Mouse (Mus musculus) intestine, embryonic 16.5 days (tissue): ENCODE measurements around the gene Nhs. TPM values are rescaled to one million over a fixed set of nuclear protein-coding genes. Genes with fewer than 3 reads are reported as not detected.
A peak's percentile ranks its signal among the peaks of the same experiment; 100 is the strongest.

Experiments
- ATAC-seq: fragments of 200-750 bp; cut with Nextera tagmentation; 2 replicates; pipeline ENCODE4 v1.8.0; 2017; ENCODE audit warnings: moderate TSS enrichment, moderate library complexity
- H3K27ac ChIP-seq: fragments of 300-500 bp; sonication (generic); 2 replicates; pipeline ENCODE4 v1.5.1; 2014; ENCODE audit warnings: mild to moderate bottlenecking, low read length
- H3K27me3 ChIP-seq: fragments of 300-500 bp; sonication (generic); replicated peaks from 2 replicates; pipeline ENCODE4 v1.6.1; 2014; ENCODE audit warnings: low read length, control low read depth, mixed read lengths; ENCODE audit not compliant: control insufficient read depth, insufficient read depth
- H3K36me3 ChIP-seq: fragments of 300-500 bp; sonication (generic); 2 replicates; pipeline ENCODE4 v1.6.1; 2014; ENCODE audit warnings: low read length, control low read depth; ENCODE audit not compliant: control insufficient read depth, insufficient read depth
- H3K4me1 ChIP-seq: fragments of 300-500 bp; sonication (generic); 2 replicates; pipeline ENCODE4 v1.6.1; 2014; ENCODE audit warnings: low read length, control low read depth, mixed read lengths; ENCODE audit not compliant: control insufficient read depth, insufficient read depth
- H3K4me2 ChIP-seq: fragments of 300-500 bp; sonication (generic); 2 replicates; pipeline ENCODE4 v1.6.1; 2014; ENCODE audit warnings: low read depth, low read length, control low read depth
- H3K4me3 ChIP-seq: fragments of 300-500 bp; sonication (generic); 2 replicates; pipeline ENCODE4 v1.5.1; 2014; ENCODE audit warnings: mild to moderate bottlenecking, low read length
- H3K9ac ChIP-seq: fragments of 300-500 bp; sonication (generic); 2 replicates; pipeline ENCODE4 v1.6.1; 2014; ENCODE audit warnings: low read depth, low read length
- H3K9me3 ChIP-seq: fragments of 300-500 bp; sonication (generic); 2 replicates; pipeline ENCODE4 v1.6.1; 2016; ENCODE audit warnings: low read length, control low read depth; ENCODE audit not compliant: control insufficient read depth
- whole genome bisulfite sequencing: fragments of 180-500 bp; shearing (Covaris S2); extraction: QIAGEN DNeasy Blood & Tissue Kit; methylation state at CpG from one replicate; pipeline ENCODE4 v1.1.7; 2014; 5-methylcytosine and 5-hydroxymethylcytosine counted together
- polyA plus RNA-seq: library from polyadenylated mRNA; unstranded; fragments of >200 nt; fragmentation: Nextera tagmentation; extraction: Ambion mirVana; gene quantifications from 2 replicates; pipeline ENCODE4 v1.2.1, GENCODE M21; 2015

The Nhs gene
- polyA plus RNA-seq, 1 experiment from 2014 or later: 0.89 TPM

DNA sequence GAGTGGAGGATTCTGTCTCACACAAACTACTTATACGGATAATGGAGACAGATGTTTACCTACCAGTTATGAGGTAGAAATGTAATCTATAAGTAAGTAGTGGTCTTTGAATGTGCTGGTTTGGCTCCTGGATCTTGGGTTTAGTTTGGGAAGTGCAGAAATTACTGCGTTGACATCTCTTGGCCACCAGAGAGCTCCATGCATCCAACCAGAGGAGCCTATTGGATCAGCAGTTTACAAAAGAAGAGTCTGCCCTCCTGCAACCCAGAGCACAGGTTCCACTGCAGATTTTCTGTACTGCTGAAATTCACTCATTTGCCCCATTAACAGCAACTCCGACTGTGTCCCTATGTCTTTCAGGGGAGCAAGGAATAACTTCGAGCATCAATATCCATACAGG is 191.8 kb downstream of the Nhs start:
- Histone ChIP-seq H3K4me2 (no peak overlapping the region), H3K4me1 (no peaks in the 10 kb centered on the region), H3K9me3 (no peaks in the 10 kb centered on the region), H3K9ac (no peak overlapping the region), H3K36me3 (no peaks in the 10 kb centered on the region), H3K27me3 (no peaks in the 10 kb centered on the region), H3K27ac (no peak overlapping the region), H3K4me3 (no peak overlapping the region)
- no peak for ATAC-seq
- 39% methylated on average over 4 of the region's 4 CpGs for WGBS

DNA sequence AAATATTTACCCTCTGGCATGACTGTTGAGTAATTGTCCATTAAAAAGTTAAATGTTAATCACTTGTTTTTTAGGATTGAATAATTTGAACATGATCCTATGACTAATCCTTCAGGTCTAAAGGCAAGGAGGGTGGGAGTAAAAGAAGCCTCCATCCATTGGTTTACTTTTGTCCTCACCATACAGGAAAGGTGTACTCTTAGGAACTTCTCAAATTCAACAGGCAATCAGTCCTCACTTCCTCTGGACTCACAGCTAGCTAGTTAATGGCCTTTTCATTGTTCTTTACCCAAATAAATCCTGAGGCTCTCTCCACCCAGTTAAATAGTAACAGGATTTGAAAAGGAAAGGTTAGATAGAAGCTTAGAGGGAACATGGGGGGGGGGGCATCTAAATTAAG is 196.2 kb downstream of the Nhs start:
- Histone ChIP-seq H3K36me3 (no peaks in the 10 kb centered on the region), H3K4me2 (no peak overlapping the region), H3K27ac (no peak overlapping the region), H3K9ac (no peak overlapping the region), H3K27me3 (no peaks in the 10 kb centered on the region), H3K4me1 (no peaks in the 10 kb centered on the region), H3K9me3 (no peaks in the 10 kb centered on the region), H3K4me3 (no peak overlapping the region)
- ATAC-seq: no peak

DNA sequence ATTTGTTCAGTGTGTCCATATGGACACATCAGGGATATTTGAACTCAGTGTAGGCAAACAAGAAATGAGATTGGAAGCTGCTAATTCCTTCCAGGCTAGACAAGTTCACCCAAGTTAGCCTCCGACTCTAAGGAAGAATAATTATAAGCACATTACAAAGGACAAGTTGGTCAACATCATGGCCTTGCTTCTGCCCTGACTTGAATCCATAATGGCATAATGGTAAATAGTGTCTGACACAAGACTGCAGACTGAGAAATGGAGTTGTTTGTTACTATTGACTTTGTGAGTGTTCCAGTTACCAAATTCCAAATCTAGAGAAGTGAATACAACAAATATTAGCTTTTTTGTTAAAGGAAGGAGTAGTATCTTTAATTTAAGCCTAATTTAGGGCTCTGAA is 196.7 kb downstream of the Nhs start:
- no peaks in the 10 kb centered on the region for H3K4me1 ChIP-seq
- H3K4me3 ChIP-seq: no peak overlapping the region
- H3K36me3 ChIP-seq: no peaks in the 10 kb centered on the region
- H3K4me2 ChIP-seq: no peak overlapping the region
- no peak overlapping the region for H3K27ac ChIP-seq
- H3K9me3 ChIP-seq: no peaks in the 10 kb centered on the region
- H3K9ac ChIP-seq: no peak overlapping the region
- ATAC-seq: no peak
- H3K27me3 ChIP-seq: no peaks in the 10 kb centered on the region
- 82% methylated on average over 1 of the region's 1 CpGs for WGBS

DNA sequence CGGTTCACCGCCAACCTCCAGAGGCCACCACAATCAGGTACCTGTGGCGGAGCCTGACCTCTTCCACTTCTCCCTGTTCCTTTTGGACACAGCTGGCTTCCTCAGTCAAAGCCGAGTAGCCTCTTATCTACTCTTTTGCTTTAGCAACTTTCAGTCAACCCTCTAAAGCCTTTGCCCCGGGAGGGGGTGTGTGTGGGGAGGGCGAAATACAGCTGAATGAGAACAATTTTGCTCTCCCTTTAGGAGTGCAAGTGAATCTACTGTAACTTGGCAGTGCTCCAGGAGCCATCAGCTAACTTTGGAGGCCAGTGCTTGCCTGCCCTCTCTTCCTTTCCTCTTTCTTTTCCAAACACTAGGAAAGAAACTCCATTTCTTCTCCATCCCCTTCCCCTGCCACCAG is 197.8 kb downstream of the Nhs start:
- Histone ChIP-seq H3K27ac (peak overlapping the region; percentile 37; the same call in 1 of the 2 replicates), H3K9me3 (no peaks in the 10 kb centered on the region), H3K27me3 (no peaks in the 10 kb centered on the region), H3K4me2 (no peak overlapping the region), H3K4me3 (no peak overlapping the region), H3K4me1 (no peaks in the 10 kb centered on the region), H3K9ac (no peak overlapping the region), H3K36me3 (no peaks in the 10 kb centered on the region)
- peak; percentile 44 for ATAC-seq
- 61% methylated on average over 6 of the region's 6 CpGs for WGBS

DNA sequence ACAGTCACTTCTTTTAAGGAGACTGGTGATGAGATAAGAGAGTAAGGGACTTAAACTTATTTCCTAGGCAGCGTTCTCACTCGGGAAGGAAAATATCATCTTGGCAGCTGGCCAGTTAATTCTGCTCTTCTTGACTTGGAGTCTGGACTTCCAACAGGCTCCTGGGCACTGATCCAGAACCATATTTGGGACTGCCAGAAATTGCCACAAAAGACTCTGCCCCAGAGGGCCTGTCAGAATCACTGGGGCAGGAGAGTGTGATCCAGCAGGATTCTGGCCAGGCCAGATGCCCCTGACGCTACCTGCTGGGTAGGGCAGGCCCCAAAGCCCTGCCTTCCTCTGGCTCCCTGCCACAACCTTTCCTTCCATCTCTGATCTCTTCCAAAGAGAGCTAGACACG is 198.4 kb downstream of the Nhs start:
- Histone ChIP-seq H3K4me3 (no peak overlapping the region), H3K4me2 (no peak overlapping the region), H3K9me3 (no peaks in the 10 kb centered on the region), H3K27me3 (no peaks in the 10 kb centered on the region), H3K36me3 (no peaks in the 10 kb centered on the region), H3K4me1 (no peaks in the 10 kb centered on the region), H3K9ac (no peak overlapping the region), H3K27ac (no peak overlapping the region)
- WGBS: 36% methylated on average over 4 of the region's 4 CpGs
- ATAC-seq: peak; percentile 36

DNA sequence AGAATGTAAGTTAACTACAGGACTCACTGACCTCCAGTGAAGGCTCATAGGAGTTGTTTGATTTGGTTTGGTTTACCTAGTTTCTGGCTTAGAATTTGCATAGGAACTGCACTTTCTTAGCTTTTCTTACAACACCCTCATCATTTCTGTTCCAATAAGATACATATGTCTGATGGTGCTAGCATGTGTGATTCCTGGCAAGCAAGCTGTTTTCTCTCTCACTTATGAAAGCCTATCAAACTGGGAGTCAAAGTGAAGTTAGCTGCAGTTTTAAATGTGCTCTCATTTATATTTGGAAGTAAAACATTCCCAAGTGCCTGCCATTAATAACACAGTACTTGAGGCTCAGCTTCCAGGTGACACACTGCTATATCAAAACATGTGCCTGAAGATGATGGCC is 207.2 kb downstream of the Nhs start:
- H3K4me2 ChIP-seq: no peak overlapping the region
- no peaks in the 10 kb centered on the region for H3K36me3 ChIP-seq
- H3K9me3 ChIP-seq: no peaks in the 10 kb centered on the region
- no peak for ATAC-seq
- H3K4me1 ChIP-seq: no peaks in the 10 kb centered on the region
- H3K4me3 ChIP-seq: no peak overlapping the region
- H3K27ac ChIP-seq: no peak overlapping the region
- H3K9ac ChIP-seq: no peak overlapping the region
- H3K27me3 ChIP-seq: no peaks in the 10 kb centered on the region

DNA sequence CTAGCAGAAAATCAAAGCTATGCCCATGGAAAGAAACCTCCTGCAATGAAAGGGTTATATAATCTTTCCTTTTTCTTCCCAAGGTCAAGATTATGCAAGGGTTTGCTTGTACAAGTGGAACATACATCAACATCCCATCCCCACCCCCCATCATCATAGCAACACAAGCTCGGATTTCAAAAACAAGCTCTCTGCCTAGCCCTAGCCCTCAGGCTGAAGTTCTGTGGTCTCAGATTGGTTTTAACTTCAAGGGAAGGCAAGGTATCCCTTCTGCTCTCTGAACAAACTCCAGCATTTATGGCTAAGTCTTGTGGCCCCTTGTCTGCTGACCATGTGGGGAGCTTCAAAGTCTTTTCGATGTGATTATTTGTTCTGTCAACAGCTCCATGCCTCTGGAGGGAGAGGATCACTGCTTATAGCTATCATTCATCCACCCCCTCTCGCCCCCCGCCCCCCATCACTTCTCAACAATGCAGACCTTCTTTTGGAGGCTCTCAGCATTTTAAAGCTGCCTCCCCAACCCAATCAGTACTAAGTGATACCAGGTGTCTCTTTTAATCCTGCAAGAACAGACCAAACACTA is 216.3 kb downstream of the Nhs start:
- H3K4me3 ChIP-seq: no peak overlapping the region
- H3K27me3 ChIP-seq: 0 out of 2 replicates have a peak, but pooled peaks cover 3% of the 10 kb centered on the region
- no peaks in the 10 kb centered on the region for H3K4me1 ChIP-seq
- ATAC-seq: no peak
- no peak overlapping the region for H3K4me2 ChIP-seq
- H3K9me3 ChIP-seq: no peaks in the 10 kb centered on the region
- 35% methylated on average over 4 of the region's 4 CpGs for WGBS
- no peaks in the 10 kb centered on the region for H3K36me3 ChIP-seq
- no peak overlapping the region for H3K9ac ChIP-seq
- no peak overlapping the region for H3K27ac ChIP-seq

DNA sequence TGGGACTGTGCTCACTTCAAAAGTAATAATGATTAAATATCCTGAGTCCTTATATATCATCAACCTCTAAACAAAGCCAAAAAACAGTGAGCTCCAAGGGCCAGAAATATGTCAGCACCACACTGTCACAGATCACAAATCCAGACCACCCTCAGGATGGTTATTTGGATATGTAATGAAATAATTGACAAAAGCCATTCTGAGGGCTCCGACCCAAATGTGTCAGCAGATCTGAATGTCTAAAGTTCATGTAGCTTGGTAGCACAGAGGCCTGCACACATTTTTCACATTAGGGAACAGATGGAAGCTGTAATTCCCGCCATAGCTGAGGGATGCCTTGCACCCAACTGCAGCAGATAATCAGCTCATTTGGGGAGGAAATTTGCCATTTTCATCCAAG is 218.8 kb downstream of the Nhs start:
- Histone ChIP-seq H3K9ac (no peak overlapping the region), H3K4me1 (no peaks in the 10 kb centered on the region), H3K9me3 (no peaks in the 10 kb centered on the region), H3K36me3 (no peaks in the 10 kb centered on the region), H3K4me3 (no peak overlapping the region), H3K27ac (no peak overlapping the region), H3K4me2 (no peak overlapping the region), H3K27me3 (0 out of 2 replicates have a peak, but pooled peaks cover 3% of the 10 kb centered on the region)
- ATAC-seq: peak; percentile 46; the same call in 1 of the 2 replicates
- 48% methylated on average over 2 of the region's 2 CpGs for WGBS

DNA sequence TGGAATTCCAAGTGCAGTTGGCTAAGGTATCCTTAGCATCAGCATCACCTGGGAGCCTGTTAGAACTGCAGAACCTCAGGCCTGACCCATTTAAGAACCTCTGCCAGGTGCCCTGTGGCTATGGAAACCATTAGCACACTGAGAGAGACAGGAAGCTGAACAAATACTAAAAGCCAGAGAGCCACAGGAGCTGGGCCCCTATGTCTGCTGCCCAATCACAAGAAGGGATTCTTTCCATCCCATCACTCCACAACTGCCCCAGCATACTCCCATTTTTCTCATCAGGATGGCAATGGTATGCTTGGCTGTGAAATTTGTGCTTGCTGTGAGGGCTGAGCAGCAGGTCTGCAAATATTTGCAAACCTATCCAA is 232.9 kb downstream of the Nhs start:
- Histone ChIP-seq H3K4me1 (peaks cover 5% of the 10 kb centered on the region), H3K27me3 (0 out of 2 replicates have a peak, but pooled peaks cover 3% of the 10 kb centered on the region), H3K4me3 (no peak overlapping the region), H3K36me3 (no peaks in the 10 kb centered on the region), H3K4me2 (no peak overlapping the region), H3K9ac (no peak overlapping the region), H3K27ac (no peak overlapping the region), H3K9me3 (no peaks in the 10 kb centered on the region)
- no peak for ATAC-seq

DNA sequence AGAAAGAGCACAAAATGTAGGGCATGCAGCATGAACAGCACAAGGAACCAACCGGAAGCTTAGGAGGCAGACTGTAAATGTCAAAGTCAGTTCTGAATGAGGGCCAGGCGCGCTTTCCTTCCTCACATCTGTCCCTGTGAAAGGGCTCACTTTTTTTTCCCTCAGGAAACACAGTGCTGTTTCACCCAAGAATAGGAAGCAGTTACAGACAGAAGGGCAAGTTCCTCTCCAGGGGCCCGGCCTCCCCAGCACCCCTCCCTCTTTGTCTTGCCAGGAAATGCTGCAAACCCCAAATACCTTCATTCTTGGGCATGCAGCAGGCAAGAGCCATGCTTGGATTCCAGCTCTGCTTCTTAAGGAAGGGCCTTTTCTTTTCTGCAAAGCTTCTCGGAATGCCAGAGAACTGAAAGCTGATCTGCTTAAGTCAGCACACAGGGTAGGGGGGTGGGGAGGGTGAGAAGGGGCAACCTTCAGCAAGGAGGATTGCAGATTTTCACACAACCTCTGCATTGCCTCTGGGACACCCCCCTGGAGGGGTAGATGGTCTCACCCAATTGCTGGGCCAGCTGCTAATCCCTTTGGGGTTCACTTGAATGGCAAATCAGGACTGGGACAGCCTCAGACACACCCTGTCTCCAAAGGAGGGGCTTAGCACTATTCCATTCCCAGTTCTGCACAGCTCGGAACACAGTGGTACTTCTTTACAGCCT is 233.4 kb downstream of the Nhs start:
- 24% methylated on average over 6 of the region's 6 CpGs for WGBS
- no peaks in the 10 kb centered on the region for H3K9me3 ChIP-seq
- no peak overlapping the region for H3K4me2 ChIP-seq
- H3K4me3 ChIP-seq: no peak overlapping the region
- peaks cover 5% of the 10 kb centered on the region for H3K4me1 ChIP-seq
- H3K27ac ChIP-seq: peak overlapping the region; percentile 48; the same call in 1 of the 2 replicates
- no peaks in the 10 kb centered on the region for H3K36me3 ChIP-seq
- peak; percentile 50; the same call in 1 of the 2 replicates for ATAC-seq
- 0 out of 2 replicates have a peak, but pooled peaks cover 3% of the 10 kb centered on the region for H3K27me3 ChIP-seq
- H3K9ac ChIP-seq: no peak overlapping the region
